Mouse (Mus musculus) thymus, postnatal 10 days (tissue): ENCODE results near the gene Ssna1.

Experiments used
- DNase-seq, 2 experiments: peaks; one replicate each; pipeline ENCODE4 v3.0.0; 2021; ENCODE audit warnings: low spot score in 2 of 2

Gene Ssna1

GRCm38 (mm10) chr2:25231038-25231437 lies 41.2 kb downstream of the Ssna1 start:
- no peak for DNase-seq

GRCm38 (mm10) chr2:25230581-25230980 lies 41.7 kb downstream of the Ssna1 start:
- no peak for DNase-seq

- no peak for DNase-seq
These were observed 42.7 kb downstream of the Ssna1 start for GRCm38 (mm10) chr2:25229582-25229981.

GRCm38 (mm10) chr2:25228995-25229530 lies 43.2 kb downstream of the Ssna1 start:
- peak in 1 of 2 experiments; percentile 12 for DNase-seq

- DNase-seq: peak; percentile 78 to 93
These were observed 43.8 kb downstream of the Ssna1 start for GRCm38 (mm10) chr2:25228431-25228889.

GRCm38 (mm10) chr2:25227406-25227805 lies 44.8 kb downstream of the Ssna1 start:
- no peak for DNase-seq

GRCm38 (mm10) chr2:25226864-25227263 lies 45.4 kb downstream of the Ssna1 start:
- DNase-seq: no peak

GRCm38 (mm10) chr2:25225811-25226379 lies 46.3 kb downstream of the Ssna1 start:
- no peak for DNase-seq

DNA sequence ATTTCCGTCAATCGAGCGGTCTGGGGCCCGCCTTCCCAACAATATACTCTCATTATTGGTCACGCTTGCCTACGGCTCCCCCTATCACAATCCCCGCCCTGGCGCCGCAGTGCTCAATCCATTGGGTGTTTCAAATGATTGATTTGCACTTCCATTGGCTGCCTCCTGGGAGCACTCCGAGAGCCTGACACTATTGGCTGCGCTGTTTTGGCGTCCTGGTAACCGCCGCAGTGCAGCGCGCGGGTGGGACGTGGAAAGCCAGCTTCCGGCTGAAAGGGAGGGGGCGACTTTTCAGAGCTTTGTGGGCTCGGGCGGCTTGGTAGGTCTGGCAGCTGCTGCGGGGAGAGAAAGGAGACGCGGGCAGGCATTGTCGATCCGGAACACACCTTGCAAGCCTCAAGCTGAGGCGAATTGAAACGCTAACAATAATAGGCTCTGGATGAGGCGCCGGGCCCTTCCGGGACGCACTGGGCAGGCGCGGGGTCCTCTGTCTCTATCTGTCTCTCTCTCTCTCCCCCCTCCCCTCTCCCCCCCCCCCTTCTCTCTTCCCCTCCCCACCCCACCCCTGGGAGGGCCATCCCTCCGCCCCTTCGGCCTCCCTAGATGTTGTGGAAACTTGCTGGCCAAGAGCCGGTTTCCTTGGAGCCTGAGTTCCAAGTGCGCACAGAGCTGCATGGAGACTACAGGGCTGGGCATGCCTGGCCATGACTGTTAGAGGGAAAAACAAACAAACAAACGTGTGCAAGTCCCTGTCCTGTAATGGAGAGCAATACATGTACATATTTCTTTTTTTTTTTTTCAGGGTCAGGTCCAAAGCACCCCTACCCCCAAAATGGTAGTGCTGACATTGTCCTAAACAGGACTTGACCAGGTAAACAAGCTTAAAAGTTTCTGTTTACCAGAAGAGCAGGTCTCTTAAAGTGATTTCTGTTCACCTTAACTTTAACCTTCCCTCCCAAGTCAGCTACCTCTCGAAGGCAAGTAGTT lies 47.2 kb downstream of the Ssna1 start:
- peak; percentile 95 to 99 for DNase-seq

- DNase-seq: no peak
These were observed 47.8 kb downstream of the Ssna1 start, which contains the start of gene Tubb4b for GRCm38 (mm10) chr2:25224492-25224765. Tubb4b (minus strand) TSS chr2:25224702.

DNA sequence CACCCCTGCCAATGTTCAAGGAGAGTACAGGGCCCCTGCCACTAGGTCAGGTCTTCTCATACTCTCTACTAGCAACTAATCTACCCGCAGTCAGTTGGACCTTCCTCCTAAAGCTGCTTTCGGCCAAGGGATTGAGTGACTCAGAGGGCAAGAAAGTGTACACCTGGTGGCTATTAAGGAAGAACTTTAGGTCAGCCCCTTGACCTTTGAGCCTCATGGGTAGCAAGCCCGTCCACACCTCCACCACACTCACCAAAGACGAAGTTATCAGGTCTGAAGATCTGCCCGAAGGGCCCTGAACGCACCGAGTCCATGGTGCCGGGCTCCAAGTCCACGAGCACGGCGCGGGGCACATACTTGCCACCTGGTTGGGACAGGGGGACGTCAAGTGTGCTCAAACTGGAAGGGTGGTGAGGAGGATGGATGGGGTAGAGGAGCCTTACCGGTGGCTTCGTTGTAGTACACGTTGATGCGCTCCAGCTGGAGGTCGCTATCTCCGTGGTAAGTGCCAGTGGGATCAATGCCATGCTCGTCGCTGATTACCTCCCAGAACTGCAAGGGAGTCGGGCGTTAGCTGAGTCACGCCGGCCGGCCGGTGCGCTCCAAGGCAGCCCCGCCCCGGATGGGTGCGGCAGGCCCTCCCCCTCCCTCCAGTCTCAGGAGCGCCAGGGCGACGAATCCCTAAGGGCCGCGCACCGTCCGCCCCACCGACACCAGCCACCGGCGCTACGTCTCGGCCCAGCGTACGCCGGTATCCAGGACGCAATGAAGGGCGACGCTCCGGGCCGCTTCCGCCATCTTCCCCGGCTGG lies 48.4 kb downstream of the Ssna1 start:
- DNase-seq: peak; percentile 76 to 78

- DNase-seq: no peak
These were observed 50.9 kb downstream of the Ssna1 start for GRCm38 (mm10) chr2:25221331-25221772.
